Mouse (Mus musculus): ENCODE data around the gene Ndufa9. TPM values are rescaled to one million over a fixed set of nuclear protein-coding genes. Genes with fewer than 3 reads are reported as not detected.

Ndufa9 gene
- 10 to 100 TPM; 70.2 to 75.8 TPM for total RNA-seq (2023)

DNA sequence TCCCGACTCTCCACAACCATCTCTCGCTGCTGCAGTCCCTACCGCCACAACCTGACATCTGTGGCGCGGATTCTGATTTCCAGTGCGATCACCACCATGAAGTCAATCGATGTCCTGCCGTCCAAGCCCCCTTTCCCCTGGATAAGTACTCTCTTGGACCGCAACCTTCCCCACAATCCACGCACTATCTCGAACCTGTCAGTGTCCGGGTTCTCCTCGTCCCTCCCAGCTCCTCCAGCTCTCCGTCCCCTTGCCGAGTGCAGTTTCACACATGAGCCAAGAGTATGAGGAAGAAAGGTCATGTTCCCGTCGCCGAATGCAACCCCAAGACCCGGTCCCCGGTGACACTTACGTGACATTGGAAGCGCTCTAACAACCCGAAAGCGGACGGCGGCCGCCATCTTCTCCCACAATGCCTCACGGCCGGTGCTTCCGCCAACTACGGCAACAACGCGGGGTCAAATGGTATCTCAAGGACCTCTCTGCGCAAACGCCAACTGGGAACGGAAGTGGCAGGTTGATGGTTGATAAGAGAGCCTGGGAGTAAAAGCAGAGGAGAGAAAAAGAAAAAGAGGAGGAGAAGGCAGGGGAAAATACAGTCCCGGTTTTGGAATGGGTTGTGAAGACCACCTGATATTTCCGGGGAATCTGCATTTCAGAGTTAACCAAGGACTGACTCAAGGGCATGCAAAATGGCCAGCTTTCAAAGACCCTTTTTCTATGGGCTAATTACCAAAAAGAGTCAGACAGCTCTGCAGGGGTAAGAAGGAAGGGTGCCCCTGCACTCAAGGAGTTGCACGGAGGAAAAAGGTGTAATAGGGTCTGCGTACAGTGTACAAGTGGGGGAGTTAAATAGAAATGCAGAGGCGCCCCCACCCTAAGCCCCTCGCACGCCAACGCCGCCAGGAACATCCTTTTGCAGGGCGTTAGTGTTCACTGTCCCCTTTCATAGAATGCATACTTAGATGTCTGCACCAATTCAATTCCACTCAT is at the start of gene Ndufa9:
TSS of gene Ndufa9 (minus strand) at position 425 of the 993 bp plus-strand sequence.

GRCm38 (mm10) chr6:126852881-126853280 is 3.9 kb upstream of the Ndufa9 start, which contains the start of gene Akap3:
TSS of gene Akap3 (plus strand) at chr6:126853098.

Other genes starting within 250 kb of the Ndufa9 start
- gene Kcna1, start 202.8 kb downstream of the Ndufa9 start, total RNA-seq (2023) = not detected
- under 1 TPM; 0.20 to 0.41 TPM for gene Kcna6, start 108.5 kb downstream of the Ndufa9 start, total RNA-seq (2023)
- not detected for gene Akap3, start 4.0 kb upstream of the Ndufa9 start, total RNA-seq (2023)
- gene Dyrk4, start 72.7 kb upstream of the Ndufa9 start, total RNA-seq (2023) = 1 to 10 TPM in 1 of 2 experiments, under 1 TPM in 1; 0.74 to 2.1 TPM
- gene Rad51ap1, start 90.5 kb upstream of the Ndufa9 start, total RNA-seq (2023) = 1 to 10 TPM; 2.9 to 4.3 TPM
- 10 to 100 TPM; 21.4 to 23.4 TPM for gene D6Wsu163e, start 90.8 kb upstream of the Ndufa9 start, total RNA-seq (2023)
- gene Fgf6, start 166.4 kb upstream of the Ndufa9 start, total RNA-seq (2023) = not detected
- gene Fgf23, start 223.8 kb upstream of the Ndufa9 start, total RNA-seq (2023) = not detected